Mouse (Mus musculus) heart, postnatal 0 days (tissue): ENCODE results near the gene 4930451I11Rik.

Source experiments
- CTCF ChIP-seq: IDR thresholded peaks from 2 replicates; pipeline ENCODE4 v1.5.1; 2016; ENCODE audit warnings: antibody characterized with exemption, control low read depth, low read depth
- EP300 ChIP-seq: IDR thresholded peaks from 2 replicates; pipeline ENCODE4 v1.6.1; 2016; ENCODE audit warnings: antibody characterized with exemption, low read depth

GRCm38 (mm10) chr7:126868003-126868402, 36.6 kb upstream of the 4930451I11Rik start:
- TF ChIP-seq EP300 = no peak
- no peak for TF ChIP-seq CTCF
